Mouse (Mus musculus): ENCODE measurements around the gene Tlcd2.

Gene Tlcd2

GRCm38 (mm10) chr11:75512301-75513018, 50.9 kb downstream of the Tlcd2 start:
- intact Hi-C loops (cut with DNase I) = loop anchor here (5.0 kb wide), 2 partner anchors 60 to 110 kb away; partner anchors contain the start of gene Wdr81

- intact Hi-C loops (cut with DNase I) = loop anchor here (5.0 kb wide), 2 partner anchors 61 to 111 kb away; partner anchors contain the start of gene Wdr81
Measured at GRCm38 (mm10) chr11:75513336-75513735, 51.8 kb downstream of the Tlcd2 start, which contains the start of gene Scarf1. Gene Scarf1 (plus strand): TSS chr11:75513540.

- intact Hi-C loops (cut with DNase I) = no loop called here
Measured at GRCm38 (mm10) chr11:75515186-75515585, 53.7 kb downstream of the Tlcd2 start.

- intact Hi-C loops (cut with DNase I) = no loop called here
Measured at GRCm38 (mm10) chr11:75519834-75520633, 58.5 kb downstream of the Tlcd2 start.

Small RNA genes lying within 50 kb of the gene (microRNA-seq; reads per million reads assigned to microRNA genes)
- 11,542 to 28,047 reads per million in 2 experiments for gene Mir22

All from adrenal gland (tissue).